Mouse (Mus musculus) heart, postnatal 14 days (tissue): ENCODE data around the gene March6. TPM values are rescaled to one million over a fixed set of nuclear protein-coding genes. Genes with fewer than 3 reads are reported as not detected.
A peak's percentile ranks its signal among the peaks of the same experiment; 100 is the strongest.

Experiments
- DNase-seq, 2 experiments: peaks; one replicate each; pipeline ENCODE4 v3.0.0; 2021 to 2022
- intact Hi-C: fragments of 180-260 bp; cut with DNase I; formaldehyde crosslinking; loops from one replicate; pipeline ENCODE4 v1.15.1; 2025
- total RNA-seq, 2 experiments: library from RNA; stranded (reverse); gene quantifications; 2 replicates each; pipeline ENCODE4 v1.2.3; 2021

The March6 gene
- total RNA-seq, 2 experiments from 2014 or later, result 106 to 108 TPM

DNA sequence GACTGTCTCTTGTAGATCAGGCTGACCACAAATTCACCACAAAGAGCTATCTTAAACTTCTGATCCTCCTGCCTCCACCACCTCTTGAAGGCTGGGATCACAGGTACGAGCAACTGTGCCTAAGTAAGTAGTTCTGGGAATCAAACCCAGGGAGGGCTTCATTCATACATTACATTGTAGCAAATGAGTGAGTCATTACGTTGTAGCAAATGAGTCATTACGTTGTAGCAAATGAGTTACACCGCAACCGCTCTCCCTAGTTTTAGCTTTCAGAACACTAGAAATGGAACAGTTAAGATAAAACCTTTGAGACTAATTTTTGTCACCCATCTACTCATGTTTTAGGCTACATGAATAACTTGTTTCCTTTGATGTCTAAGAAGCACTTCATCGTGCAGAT is 15.4 kb upstream of the March6 start:
- intact Hi-C loops, result no loop called here
- no peak for DNase-seq

GRCm38 (mm10) chr15:31545058-31545457 is 14.2 kb upstream of the March6 start:
- intact Hi-C loops, result no loop called here
- DNase-seq, result no peak

GRCm38 (mm10) chr15:31543246-31543645 is 12.4 kb upstream of the March6 start:
- DNase-seq, result peak; percentile 39 to 63
- intact Hi-C loops, result no loop called here

GRCm38 (mm10) chr15:31542013-31542958 is 11.4 kb upstream of the March6 start:
- no peak for DNase-seq
- intact Hi-C loops, result no loop called here

GRCm38 (mm10) chr15:31540513-31540802 is 9.6 kb upstream of the March6 start:
- intact Hi-C loops, result no loop called here
- DNase-seq, result no peak

- intact Hi-C loops, result no loop called here
- DNase-seq, result no peak
These were observed 9.0 kb upstream of the March6 start for GRCm38 (mm10) chr15:31539643-31540512.

DNA sequence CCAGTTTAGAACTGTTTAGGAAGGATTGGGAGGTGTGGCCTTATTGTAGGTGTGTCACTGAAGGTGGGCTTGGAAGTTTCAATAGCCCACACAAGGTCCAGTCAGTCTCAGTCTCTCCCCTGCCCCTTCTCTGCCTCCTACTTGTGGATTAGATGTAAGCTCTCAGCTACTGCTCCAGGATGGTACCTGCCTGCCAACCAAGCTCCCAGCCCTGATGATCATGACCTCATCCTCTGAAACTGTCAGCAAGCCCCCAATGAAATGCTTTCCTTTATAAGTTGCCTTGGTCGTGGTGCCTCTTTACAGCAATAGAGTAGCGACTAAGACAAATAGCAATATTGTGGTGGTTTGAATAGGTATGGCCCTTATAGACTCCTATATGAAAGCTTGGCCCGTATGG is 7.5 kb upstream of the March6 start:
- intact Hi-C loops, result no loop called here

GRCm38 (mm10) chr15:31537706-31538105 is 6.9 kb upstream of the March6 start:
- intact Hi-C loops, result no loop called here
- no peak for DNase-seq

More for the DNA sequence above, 7.5 kb upstream of the March6 start:
- DNase-seq, result no peak

DNA sequence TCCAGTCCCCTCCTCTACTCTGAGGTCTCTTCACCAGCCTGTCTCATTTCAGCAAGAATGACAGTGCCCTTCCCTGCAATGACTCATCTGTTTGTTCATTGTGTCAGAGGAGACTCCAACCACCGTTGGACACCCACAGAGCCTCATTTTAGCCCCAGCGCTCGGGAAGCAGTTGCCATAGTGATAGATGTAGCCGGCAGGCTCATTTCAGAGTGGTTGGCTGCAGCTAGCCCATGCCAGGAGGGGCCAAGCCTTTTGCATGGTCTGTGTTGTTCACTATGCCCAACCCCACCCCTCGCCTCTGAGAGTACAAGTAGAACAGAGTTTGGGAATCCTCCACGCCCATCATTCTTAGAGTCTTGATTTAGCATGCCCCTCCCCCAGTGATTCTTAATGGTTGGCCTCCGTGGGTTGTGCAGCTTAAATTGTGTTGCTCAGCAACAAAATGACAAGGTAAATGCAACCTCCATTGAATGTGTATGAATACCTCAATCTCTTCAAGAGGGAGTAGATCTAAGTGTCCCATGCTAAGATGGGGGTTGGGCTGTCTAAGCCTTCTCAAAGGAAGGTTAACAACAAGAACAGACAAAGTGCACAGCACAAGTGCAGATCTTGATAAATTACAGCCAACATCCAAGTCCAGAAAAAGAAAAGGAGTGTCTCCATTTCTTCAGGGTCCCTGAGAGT is 5.3 kb upstream of the March6 start:
- intact Hi-C loops, result no loop called here
- no peak for DNase-seq

GRCm38 (mm10) chr15:31535259-31535855 is 4.5 kb upstream of the March6 start:
- intact Hi-C loops, result no loop called here
- no peak for DNase-seq

GRCm38 (mm10) chr15:31534421-31535258 is 3.8 kb upstream of the March6 start:
- intact Hi-C loops, result loop anchor here (5.0 kb wide), 2 partner anchors 38 to 53 kb away; no protein-coding TSS in a partner anchor
- DNase-seq, result no peak

DNA sequence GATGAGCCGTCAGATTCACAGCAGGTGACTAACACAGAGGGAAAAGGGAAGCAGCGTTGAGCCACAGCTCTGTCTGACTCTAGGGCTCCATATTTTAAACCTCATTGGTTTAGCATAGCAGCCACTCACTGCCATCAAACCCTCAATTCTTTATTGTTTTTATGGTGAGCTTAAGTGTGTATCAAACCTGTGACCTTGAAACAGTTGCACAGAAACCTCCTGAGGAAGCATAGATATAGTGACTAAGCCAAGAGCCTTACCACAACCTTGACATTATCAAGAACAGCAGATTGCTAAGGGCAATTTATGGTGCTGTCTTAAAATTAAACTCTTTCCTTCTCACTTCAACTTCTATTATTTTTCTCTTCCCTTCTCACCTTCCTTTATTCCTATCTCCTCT is 2.7 kb upstream of the March6 start:
- no peak for DNase-seq

DNA sequence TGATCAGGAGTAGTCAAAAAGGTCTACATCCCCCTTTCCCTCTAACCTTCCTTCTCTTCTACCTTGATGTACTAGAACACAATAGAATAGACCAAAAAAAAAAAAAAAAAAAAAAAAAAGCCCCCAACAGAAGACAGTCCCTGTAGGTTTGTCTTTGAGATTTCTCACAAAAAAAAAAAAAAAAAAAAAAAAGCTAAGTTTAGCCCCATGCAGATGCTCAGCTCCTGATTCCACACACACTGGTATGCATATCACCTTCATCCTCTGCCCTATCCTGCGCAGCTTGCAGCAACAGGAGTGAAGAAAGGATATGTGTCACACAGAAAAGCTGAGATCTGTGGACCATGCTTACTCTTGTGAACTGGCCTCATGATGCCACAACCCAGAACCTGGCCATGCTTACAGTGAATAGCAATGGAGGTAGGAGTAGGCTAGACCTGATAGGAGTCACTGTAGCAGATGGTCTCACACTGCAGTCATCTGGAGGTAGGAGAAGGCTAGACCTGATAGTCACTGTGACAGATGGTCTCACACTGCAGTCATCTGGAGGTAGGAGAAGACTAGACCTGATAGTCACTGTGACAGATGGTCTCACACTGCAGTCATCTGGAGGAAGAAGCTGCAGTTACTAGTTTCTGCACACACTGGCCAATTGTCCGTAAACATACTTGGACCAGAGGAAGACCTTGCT is 1.6 kb upstream of the March6 start:
- DNase-seq, result no peak

More for the DNA sequence above, 2.7 kb upstream of the March6 start:
- intact Hi-C loops, result loop anchor here (5.0 kb wide), 2 partner anchors 39 to 54 kb away; no protein-coding TSS in a partner anchor

GRCm38 (mm10) chr15:31531446-31532330 is 835 bp upstream of the March6 start:
- DNase-seq, result no peak
- intact Hi-C loops, result loop anchor here (5.0 kb wide), 2 partner anchors 41 to 56 kb away; no protein-coding TSS in a partner anchor

More for the DNA sequence above, 1.6 kb upstream of the March6 start:
- intact Hi-C loops, result loop anchor here (5.0 kb wide), 2 partner anchors 40 to 55 kb away; no protein-coding TSS in a partner anchor

DNA sequence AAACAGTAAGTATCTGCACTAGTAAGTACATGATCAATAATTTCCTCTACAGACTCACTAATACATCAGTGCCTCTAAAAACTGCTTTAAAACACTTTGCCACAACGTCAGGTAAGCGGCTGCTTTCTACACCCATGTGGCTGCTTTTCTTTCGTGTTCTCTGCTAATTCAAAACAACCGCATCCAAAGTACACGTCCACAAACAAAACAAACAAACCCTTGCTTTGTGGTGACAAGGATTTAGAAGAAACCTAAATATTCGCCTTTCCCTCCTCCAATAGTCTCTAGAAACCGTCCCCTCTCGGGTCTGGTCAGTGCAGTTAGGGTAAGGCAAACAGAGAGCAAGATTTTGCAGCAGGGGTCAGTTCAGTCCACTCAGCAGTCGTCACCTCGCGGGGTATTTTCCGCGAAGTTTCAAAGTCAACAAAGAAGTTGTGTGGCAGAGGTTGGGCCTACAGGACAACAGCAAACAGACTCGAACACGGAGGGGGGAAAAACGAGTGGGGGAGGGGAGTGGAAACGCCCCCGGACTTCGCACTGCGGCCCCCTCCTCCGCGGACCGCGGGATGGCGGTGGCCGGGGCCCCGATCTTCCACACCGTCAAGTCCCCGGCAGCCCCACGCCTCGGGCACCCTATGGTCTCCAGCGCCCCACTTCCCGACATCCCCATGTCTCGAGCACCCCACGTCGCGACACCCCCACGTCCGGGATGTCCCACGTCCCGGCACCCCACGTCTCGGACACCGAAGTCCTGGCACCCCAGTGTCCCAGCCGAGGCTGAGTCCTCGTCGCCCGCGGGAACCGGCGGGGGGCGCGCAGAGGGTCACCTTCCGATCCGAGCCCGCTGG is 818 bp downstream of the March6 start:
- DNase-seq, result peak; percentile 44 to 49
- intact Hi-C loops, result loop anchor here (5.0 kb wide), 2 partner anchors 42 to 57 kb away; no protein-coding TSS in a partner anchor

DNA sequence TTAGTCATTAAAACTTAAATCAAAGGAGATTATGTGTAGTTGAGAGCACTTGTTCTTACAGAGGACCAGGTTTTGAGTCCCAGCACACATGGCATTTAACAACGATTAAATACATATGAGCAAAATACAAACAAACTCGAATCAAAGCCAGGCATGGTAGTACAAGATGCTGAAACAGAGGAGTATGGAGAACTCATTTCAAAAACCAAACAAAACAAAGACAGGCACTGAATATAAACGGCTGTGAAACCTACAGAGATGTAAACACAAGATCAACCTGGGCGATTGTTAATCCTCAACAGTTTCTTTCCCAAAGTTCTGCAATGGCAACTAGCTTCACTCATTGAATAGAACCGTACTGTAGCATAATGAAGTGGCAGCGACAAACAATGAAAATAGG is 1.8 kb downstream of the March6 start:
- intact Hi-C loops, result no loop called here
- DNase-seq, result no peak

DNA sequence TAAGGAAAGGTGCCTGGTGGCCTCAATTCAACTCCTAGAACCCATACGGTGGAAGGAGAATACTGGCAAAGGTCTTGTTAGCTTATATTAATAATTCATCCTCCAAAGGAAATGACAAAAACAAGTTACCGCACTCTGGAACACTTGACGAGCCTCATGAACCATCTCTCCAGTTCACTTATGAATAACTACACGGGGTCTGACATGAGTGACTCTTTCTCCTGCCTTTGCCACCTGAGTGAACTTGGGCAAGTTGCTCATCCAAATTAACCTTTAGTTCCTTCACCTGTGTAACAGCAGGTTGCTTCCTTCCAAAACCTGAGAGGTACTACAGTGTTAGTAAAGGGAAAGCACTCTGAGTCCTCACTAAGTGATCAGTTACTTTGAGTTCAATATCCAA is 2.4 kb downstream of the March6 start:
- intact Hi-C loops, result no loop called here
- DNase-seq, result no peak
